Mouse (Mus musculus): ENCODE data around the gene Elf2. TPM values are rescaled to one million over a fixed set of nuclear protein-coding genes. Genes with fewer than 3 reads are reported as not detected.
A peak's percentile ranks its signal among the peaks of the same experiment; 100 is the strongest.
"Not testable (repeated sequence)": the region's sequence is repeated elsewhere in the genome, so short reads cannot be mapped to it uniquely, and the experiment has no call there.

The Elf2 gene
- polyA plus RNA-seq, 1 experiment from 2014 or later, result 47.4 TPM

- Histone ChIP-seq H3K4me3 (ENCODE audit: low read depth, low read length) (no peak overlapping the region), H3K4me2 (no peak overlapping the region), H3K36me3 (ENCODE audit: control insufficient read depth, insufficient read depth, low read length) (no peaks in the 10 kb centered on the region), H3K9ac (ENCODE audit: low read length) (no peak overlapping the region), H3K4me1 (ENCODE audit: control insufficient read depth, insufficient read depth, low read length) (peaks cover 3% of the 10 kb centered on the region; the same call in 1 of the 2 replicates), H3K27ac (ENCODE audit: low read depth, low read length) (no peak overlapping the region), H3K9me3 (ENCODE audit: control insufficient read depth, low read length) (no peaks in the 10 kb centered on the region), H3K27me3 (ENCODE audit: control insufficient read depth, insufficient read depth, low read length) (peaks cover 8% of the 10 kb centered on the region)
- ATAC-seq (ENCODE audit: low FRiP score) (no peak), DNase-seq (ENCODE audit: low spot score, missing footprints) (no peak)
- WGBS, result 67% methylated on average over 3 of the region's 3 CpGs
These were observed 13.6 kb upstream of the Elf2 start for GRCm38 (mm10) chr3:51354034-51354427.

GRCm38 (mm10) chr3:51353325-51354033 lies 13.0 kb upstream of the Elf2 start:
- no peaks in the 10 kb centered on the region for H3K36me3 ChIP-seq (ENCODE audit: control insufficient read depth, insufficient read depth, low read length)
- H3K27ac ChIP-seq (ENCODE audit: low read depth, low read length), result no peak overlapping the region
- H3K4me2 ChIP-seq, result no peak overlapping the region
- no peak overlapping the region for H3K9ac ChIP-seq (ENCODE audit: low read length)
- 75% methylated on average over 4 of the region's 4 CpGs for WGBS
- no peaks in the 10 kb centered on the region for H3K4me1 ChIP-seq (ENCODE audit: control insufficient read depth, insufficient read depth, low read length)
- DNase-seq (ENCODE audit: low spot score, missing footprints) (peak; percentile 84), ATAC-seq (ENCODE audit: low FRiP score) (no peak)
- H3K9me3 ChIP-seq (ENCODE audit: control insufficient read depth, low read length), result no peaks in the 10 kb centered on the region
- H3K27me3 ChIP-seq (ENCODE audit: control insufficient read depth, insufficient read depth, low read length), result peaks cover 5% of the 10 kb centered on the region
- no peak overlapping the region for H3K4me3 ChIP-seq (ENCODE audit: low read depth, low read length)

- H3K9me3 ChIP-seq (ENCODE audit: control insufficient read depth, low read length), result no peaks in the 10 kb centered on the region
- no peak overlapping the region for H3K4me3 ChIP-seq (ENCODE audit: low read depth, low read length)
- no peak overlapping the region for H3K27ac ChIP-seq (ENCODE audit: low read depth, low read length)
- ATAC-seq (ENCODE audit: low FRiP score) (no peak), DNase-seq (ENCODE audit: low spot score, missing footprints) (no peak)
- H3K4me2 ChIP-seq, result no peak overlapping the region
- H3K27me3 ChIP-seq (ENCODE audit: control insufficient read depth, insufficient read depth, low read length), result no peaks in the 10 kb centered on the region
- no peaks in the 10 kb centered on the region for H3K4me1 ChIP-seq (ENCODE audit: control insufficient read depth, insufficient read depth, low read length)
- no peak overlapping the region for H3K9ac ChIP-seq (ENCODE audit: low read length)
- 28% methylated on average over 3 of the region's 3 CpGs for WGBS
- H3K36me3 ChIP-seq (ENCODE audit: control insufficient read depth, insufficient read depth, low read length), result no peaks in the 10 kb centered on the region
These were observed 10.3 kb upstream of the Elf2 start for GRCm38 (mm10) chr3:51350806-51351205.

GRCm38 (mm10) chr3:51348646-51349238 lies 8.3 kb upstream of the Elf2 start:
- H3K4me2 ChIP-seq, result no peak overlapping the region
- no peaks in the 10 kb centered on the region for H3K4me1 ChIP-seq (ENCODE audit: control insufficient read depth, insufficient read depth, low read length)
- DNase-seq (ENCODE audit: low spot score, missing footprints) (peak; percentile 54), ATAC-seq (ENCODE audit: low FRiP score) (no peak)
- H3K9ac ChIP-seq (ENCODE audit: low read length), result no peak overlapping the region
- no peak overlapping the region for H3K4me3 ChIP-seq (ENCODE audit: low read depth, low read length)
- H3K9me3 ChIP-seq (ENCODE audit: control insufficient read depth, low read length), result no peaks in the 10 kb centered on the region
- WGBS, result 57% methylated on average over 3 of the region's 3 CpGs
- no peak overlapping the region for H3K27ac ChIP-seq (ENCODE audit: low read depth, low read length)
- H3K36me3 ChIP-seq (ENCODE audit: control insufficient read depth, insufficient read depth, low read length), result no peaks in the 10 kb centered on the region
- H3K27me3 ChIP-seq (ENCODE audit: control insufficient read depth, insufficient read depth, low read length), result no peaks in the 10 kb centered on the region

- H3K9me3 ChIP-seq (ENCODE audit: control insufficient read depth, low read length); H3K27me3 ChIP-seq (ENCODE audit: control insufficient read depth, insufficient read depth, low read length); ATAC-seq (ENCODE audit: low FRiP score); H3K27ac ChIP-seq (ENCODE audit: low read depth, low read length); H3K4me3 ChIP-seq (ENCODE audit: low read depth, low read length); H3K9ac ChIP-seq (ENCODE audit: low read length); H3K36me3 ChIP-seq (ENCODE audit: control insufficient read depth, insufficient read depth, low read length); H3K4me1 ChIP-seq (ENCODE audit: control insufficient read depth, insufficient read depth, low read length); H3K4me2 ChIP-seq: not testable (repeated sequence)
- peak; percentile 72 for DNase-seq (ENCODE audit: low spot score, missing footprints)
- WGBS, result 94% methylated on average over 2 of the region's 2 CpGs
These were observed 4.6 kb upstream of the Elf2 start for GRCm38 (mm10) chr3:51345017-51345416.

GRCm38 (mm10) chr3:51344182-51344581 lies 3.7 kb upstream of the Elf2 start:
- not testable (repeated sequence) for H3K36me3 ChIP-seq (ENCODE audit: control insufficient read depth, insufficient read depth, low read length); H3K4me1 ChIP-seq (ENCODE audit: control insufficient read depth, insufficient read depth, low read length); H3K27me3 ChIP-seq (ENCODE audit: control insufficient read depth, insufficient read depth, low read length); DNase-seq (ENCODE audit: low spot score, missing footprints); H3K4me2 ChIP-seq; H3K9ac ChIP-seq (ENCODE audit: low read length); H3K4me3 ChIP-seq (ENCODE audit: low read depth, low read length); H3K9me3 ChIP-seq (ENCODE audit: control insufficient read depth, low read length); ATAC-seq (ENCODE audit: low FRiP score); H3K27ac ChIP-seq (ENCODE audit: low read depth, low read length)
- WGBS, result 92% methylated on average over 6 of the region's 6 CpGs

- WGBS, result 93% methylated on average over 4 of the region's 4 CpGs
- H3K9me3 ChIP-seq (ENCODE audit: control insufficient read depth, low read length), result no peaks in the 10 kb centered on the region
- no peak for DNase-seq (ENCODE audit: low spot score, missing footprints)
These were observed 2.8 kb upstream of the Elf2 start for GRCm38 (mm10) chr3:51343260-51343659.

GRCm38 (mm10) chr3:51342152-51342551 lies 1.7 kb upstream of the Elf2 start:
- DNase-seq (ENCODE audit: low spot score, missing footprints) (no peak), ATAC-seq (ENCODE audit: low FRiP score) (no peak)
- Histone ChIP-seq H3K4me2 (peak overlapping the region; percentile 89), H3K9me3 (ENCODE audit: control insufficient read depth, low read length) (no peaks in the 10 kb centered on the region), H3K27ac (ENCODE audit: low read depth, low read length) (peak overlapping the region; percentile 99), H3K27me3 (ENCODE audit: control insufficient read depth, insufficient read depth, low read length) (no peaks in the 10 kb centered on the region), H3K9ac (ENCODE audit: low read length) (peak overlapping the region; percentile 97), H3K36me3 (ENCODE audit: control insufficient read depth, insufficient read depth, low read length) (no peaks in the 10 kb centered on the region), H3K4me3 (ENCODE audit: low read depth, low read length) (peak overlapping the region; percentile 95), H3K4me1 (ENCODE audit: control insufficient read depth, insufficient read depth, low read length) (peaks cover 15% of the 10 kb centered on the region)
- WGBS, result 10% methylated on average over 9 of the region's 9 CpGs

More at GRCm38 (mm10) chr3:51343260-51343659, 2.8 kb upstream of the Elf2 start:
- no peak overlapping the region for H3K9ac ChIP-seq (ENCODE audit: low read length)
- H3K27ac ChIP-seq (ENCODE audit: low read depth, low read length), result no peak overlapping the region
- H3K4me3 ChIP-seq (ENCODE audit: low read depth, low read length), result no peak overlapping the region
- no peaks in the 10 kb centered on the region for H3K36me3 ChIP-seq (ENCODE audit: control insufficient read depth, insufficient read depth, low read length)
- ATAC-seq (ENCODE audit: low FRiP score), result no peak
- H3K4me2 ChIP-seq, result no peak overlapping the region
- H3K27me3 ChIP-seq (ENCODE audit: control insufficient read depth, insufficient read depth, low read length), result no peaks in the 10 kb centered on the region
- H3K4me1 ChIP-seq (ENCODE audit: control insufficient read depth, insufficient read depth, low read length), result peaks cover 12% of the 10 kb centered on the region

- Histone ChIP-seq H3K9ac (ENCODE audit: low read length) (peak overlapping the region; percentile 97), H3K27ac (ENCODE audit: low read depth, low read length) (peak overlapping the region; percentile 99), H3K9me3 (ENCODE audit: control insufficient read depth, low read length) (no peaks in the 10 kb centered on the region), H3K27me3 (ENCODE audit: control insufficient read depth, insufficient read depth, low read length) (no peaks in the 10 kb centered on the region), H3K4me1 (ENCODE audit: control insufficient read depth, insufficient read depth, low read length) (peaks cover 15% of the 10 kb centered on the region), H3K36me3 (ENCODE audit: control insufficient read depth, insufficient read depth, low read length) (no peaks in the 10 kb centered on the region), H3K4me2 (peak overlapping the region; percentile 89), H3K4me3 (ENCODE audit: low read depth, low read length) (peak overlapping the region; percentile 95)
- DNase-seq (ENCODE audit: low spot score, missing footprints) (peak; percentile 99), ATAC-seq (ENCODE audit: low FRiP score) (peak; percentile 84)
- under 1% methylated on average over 85 of the region's 86 CpGs for WGBS
These were observed 1.0 kb upstream of the Elf2 start for GRCm38 (mm10) chr3:51341268-51342081.

Data from midbrain, embryonic 11.5 days (tissue).